ENCODE assay signal across 10 mouse cellular contexts in genomic region chr12:25208670-25209332, GRCm38 (mm10).
DNase-seq lines count a peak whose midpoint lies in the region; ATAC-seq and TF ChIP-seq lines count a peak whose summit lies in the region.
"Had no signal": no experiment of that assay in that cellular context is flagged by ENCODE, and none has a peak within 500 bp of the region (broad histone marks: within the 10 kb centered on the region; RNA-seq: fewer than 3 reads in every experiment).

No protein-coding gene starts in this region.

- H3K4me1 ChIP-seq in midbrain, embryonic 16.5 days (ENCODE audit: control insufficient read depth, insufficient read depth, low read length) = no peaks in the 10 kb centered on the region

- intact Hi-C loops in heart, postnatal 25 days (cut with DNase I) = no loop called here

- H3K9me3 ChIP-seq in midbrain, embryonic 16.5 days (replicated peaks; ENCODE audit: control insufficient read depth, low read length, poor library complexity, severe bottlenecking) = no peaks in the 10 kb centered on the region
- H3K9me3 ChIP-seq: heart, embryonic 15.5 days; neural tube, embryonic 13.5 days had no signal

- no peak overlapping the region for H3K9ac ChIP-seq in midbrain, embryonic 16.5 days (ENCODE audit: low read depth, low read length)
- H3K9ac ChIP-seq: heart, embryonic 15.5 days; neural tube, embryonic 13.5 days had no signal

- H3K4me3 ChIP-seq in layer of hippocampus, adult 2 months = no peak overlapping the region
- H3K4me3 ChIP-seq in midbrain, embryonic 16.5 days (ENCODE audit: low read depth, low read length) = no peak overlapping the region
- H3K4me3 ChIP-seq: heart, embryonic 15.5 days; neural tube, embryonic 13.5 days had no signal

- H3K27ac ChIP-seq in layer of hippocampus, adult 2 months = no peak overlapping the region; the same call in 1 of the 2 replicates
- H3K27ac ChIP-seq in midbrain, embryonic 16.5 days (ENCODE audit: low read length) = no peak overlapping the region
- H3K27ac ChIP-seq: heart, embryonic 15.5 days; neural tube, embryonic 13.5 days had no signal

- 46% methylated on average over 11 of the region's 11 CpGs for WGBS in midbrain, embryonic 16.5 days

- H3K27me3 ChIP-seq in midbrain, embryonic 16.5 days (ENCODE audit: control insufficient read depth, insufficient read depth, low read depth, low read length) = no peaks in the 10 kb centered on the region
- H3K27me3 ChIP-seq: heart, embryonic 15.5 days; neural tube, embryonic 13.5 days had no signal

- peak; percentile 27 for DNase-seq in layer of hippocampus, adult 9-10 months (ENCODE audit: low spot score)
- no peak for DNase-seq in layer of hippocampus, adult 2 months (ENCODE audit: low spot score in 2 of 2)
- peak; percentile 5 for DNase-seq in R1 (ENCODE audit: low read depth, low spot score)
- peak; percentile 18 for DNase-seq in heart, postnatal 25 days (ENCODE audit: low spot score)
- DNase-seq in lung, postnatal 25 days (ENCODE audit: low spot score) = peak; percentile 57
- DNase-seq in layer of hippocampus, postnatal 25 days (ENCODE audit: extremely low spot score in 1 of 2, low spot score in 1 of 2) = no peak

- no peak for ATAC-seq in erythroblast, adult 5-6 weeks (replicated peaks; ENCODE audit: low FRiP score, poor library complexity, severe bottlenecking)
- ATAC-seq in midbrain, embryonic 16.5 days = no peak

- no peak overlapping the region for H3K4me2 ChIP-seq in midbrain, embryonic 16.5 days (ENCODE audit: low read length)
- H3K4me2 ChIP-seq: heart, embryonic 15.5 days; neural tube, embryonic 13.5 days had no signal

- H3K36me3 ChIP-seq in midbrain, embryonic 16.5 days (ENCODE audit: control insufficient read depth, insufficient read depth, low read length) = no peaks in the 10 kb centered on the region
- H3K36me3 ChIP-seq: heart, embryonic 15.5 days; neural tube, embryonic 13.5 days had no signal

- no peak for TF ChIP-seq CTCF in layer of hippocampus, adult 2 months (conservative IDR thresholded peaks at IDR 0.05)

Comparison
In these comparisons a context has a peak if more than half of its experiments do, and no peak if none do; other contexts are left out.
1. DNase-seq: peak in layer of hippocampus, adult 9-10 months (single experiment), R1 (single experiment), heart, postnatal 25 days (single experiment) and lung, postnatal 25 days (single experiment); none in layer of hippocampus, adult 2 months (0 of 2) and layer of hippocampus, postnatal 25 days (0 of 2).